Mouse (Mus musculus) intestine, embryonic 15.5 days (tissue): ENCODE measurements around the gene Sel1l2. TPM values are rescaled to one million over a fixed set of nuclear protein-coding genes. Genes with fewer than 3 reads are reported as not detected.
"Not testable (repeated sequence)": the region's sequence is repeated elsewhere in the genome, so short reads cannot be mapped to it uniquely, and the experiment has no call there.

Experiments used
- ATAC-seq: fragments of 200-750 bp; cut with Nextera tagmentation; 2 replicates; pipeline ENCODE4 v1.8.0; 2017; ENCODE audit warnings: moderate TSS enrichment, moderate library complexity
- H3K27ac ChIP-seq: fragments of 300-500 bp; sonication (generic); 2 replicates; pipeline ENCODE4 v1.5.1; 2015; ENCODE audit warnings: mild to moderate bottlenecking, inconsistent platforms
- H3K27me3 ChIP-seq: fragments of 300-500 bp; sonication (generic); replicated peaks from 2 replicates; pipeline ENCODE4 v1.6.1; 2015; ENCODE audit warnings: inconsistent platforms
- H3K36me3 ChIP-seq: fragments of 300-500 bp; sonication (generic); 2 replicates; pipeline ENCODE4 v1.6.1; 2015; ENCODE audit warnings: inconsistent platforms
- H3K4me1 ChIP-seq: fragments of 300-500 bp; sonication (generic); replicated peaks from 2 replicates; pipeline ENCODE4 v1.6.1; 2015; ENCODE audit warnings: inconsistent platforms
- H3K4me2 ChIP-seq: fragments of 300-500 bp; sonication (generic); replicated peaks from 2 replicates; pipeline ENCODE4 v1.6.1; 2015; ENCODE audit warnings: mild to moderate bottlenecking, inconsistent platforms
- H3K4me3 ChIP-seq: fragments of 300-500 bp; sonication (generic); replicated peaks from 2 replicates; pipeline ENCODE4 v1.5.1; 2015; ENCODE audit warnings: inconsistent platforms
- H3K9ac ChIP-seq: fragments of 300-500 bp; sonication (generic); 2 replicates; pipeline ENCODE4 v1.6.1; 2015; ENCODE audit warnings: inconsistent platforms
- H3K9me3 ChIP-seq: fragments of 300-500 bp; sonication (generic); 2 replicates; pipeline ENCODE4 v1.6.1; 2016; ENCODE audit warnings: inconsistent platforms
- WGBS: fragments of 180-500 bp; shearing (Covaris S2); methylation state at CpG from one replicate; pipeline ENCODE4 v1.1.7; 2015; 5-methylcytosine and 5-hydroxymethylcytosine counted together
- polyA plus RNA-seq: library from polyadenylated mRNA; unstranded; fragments of >200 nt; fragmentation: Nextera tagmentation; extraction: Ambion mirVana; gene quantifications from 2 replicates; pipeline ENCODE4 v1.2.1, GENCODE M21; 2015

Gene Sel1l2
- polyA plus RNA-seq, 1 experiment from 2014 or later, result not detected

- Histone ChIP-seq H3K4me1 (no peaks in the 10 kb centered on the region), H3K4me3 (no peak overlapping the region), H3K36me3 (no peaks in the 10 kb centered on the region), H3K27ac (no peak overlapping the region), H3K9ac (no peak overlapping the region), H3K27me3 (no peaks in the 10 kb centered on the region), H3K9me3 (no peaks in the 10 kb centered on the region), H3K4me2 (no peak overlapping the region)
- no peak for ATAC-seq
- WGBS, result 89% methylated on average over 5 of the region's 5 CpGs
Observed at GRCm38 (mm10) chr2:140202573-140202972, 186.9 kb downstream of the Sel1l2 start.

- Histone ChIP-seq H3K4me2 (no peak overlapping the region), H3K4me1 (no peaks in the 10 kb centered on the region), H3K9ac (no peak overlapping the region), H3K4me3 (no peak overlapping the region), H3K27me3 (no peaks in the 10 kb centered on the region), H3K27ac (no peak overlapping the region), H3K9me3 (no peaks in the 10 kb centered on the region), H3K36me3 (no peaks in the 10 kb centered on the region)
- 84% methylated on average over 2 of the region's 2 CpGs for WGBS
- no peak for ATAC-seq
Observed at GRCm38 (mm10) chr2:140200713-140201112, 188.8 kb downstream of the Sel1l2 start.

GRCm38 (mm10) chr2:140185685-140186210, 203.8 kb downstream of the Sel1l2 start:
- not testable (repeated sequence) for ATAC-seq, H3K4me2 ChIP-seq, H3K9ac ChIP-seq, H3K27ac ChIP-seq, H3K36me3 ChIP-seq, H3K4me3 ChIP-seq, H3K9me3 ChIP-seq, H3K4me1 ChIP-seq, H3K27me3 ChIP-seq
- WGBS, result 89% methylated on average over 3 of the region's 3 CpGs

Other genes starting within 250 kb of the Sel1l2 start
- not detected in 2 replicates for gene Gm17374, start 237.7 kb downstream of the Sel1l2 start, polyA plus RNA-seq
- gene Esf1, start 219.1 kb downstream of the Sel1l2 start, polyA plus RNA-seq, result 23.0 and 26.7 TPM in 2 replicates
- gene Ndufaf5, start 219.1 kb downstream of the Sel1l2 start, polyA plus RNA-seq, result 26.5 and 27.6 TPM in 2 replicates
- 33.4 and 40.0 TPM in 2 replicates for gene Macrod2, start 5.6 kb upstream of the Sel1l2 start, polyA plus RNA-seq